38 mouse cellular contexts compared by ENCODE assay signal in the genomic region with DNA sequence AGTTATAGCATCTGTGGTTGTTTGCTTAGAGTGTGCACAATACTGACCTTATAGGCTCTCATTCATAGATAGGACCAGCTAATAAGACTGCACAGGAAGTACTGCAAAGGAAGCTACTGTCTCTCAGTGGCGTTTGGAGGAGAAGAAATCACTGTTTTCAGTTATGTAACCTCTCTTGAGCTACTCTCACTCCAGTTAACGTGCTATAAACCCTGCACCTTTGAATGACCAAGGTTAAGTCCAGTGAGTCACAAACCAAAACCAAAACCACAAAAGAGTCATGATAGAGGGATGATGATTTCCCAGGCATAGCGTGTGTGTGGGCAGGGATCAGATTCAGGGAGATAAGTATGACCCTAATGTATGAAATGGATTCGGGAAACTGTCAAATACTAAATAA. TPM values are rescaled to one million over a fixed set of nuclear protein-coding genes. Genes with fewer than 3 reads are reported as not detected.
"Had no signal": no experiment of that assay in that cellular context is flagged by ENCODE, and none has a peak within 500 bp of the region (broad histone marks: within the 10 kb centered on the region; RNA-seq: fewer than 3 reads in every experiment).

No protein-coding gene starts in this region.

RNA-seq across cellular contexts. Expression of gene Klra6, which starts 8.4 kb away (rescaled TPM):
- total RNA-seq: left cerebral cortex, postnatal 10 days; left cerebral cortex, postnatal 14 days; left cerebral cortex, postnatal 25 days; left cerebral cortex, postnatal 36 days; left cerebral cortex, postnatal 4 days; liver, adult 2 months; megakaryocyte progenitor cell, adult 5-6 weeks; megakaryocyte-erythroid progenitor cell, adult 5-6 weeks; midbrain, postnatal 0 days had no signal
- polyA plus RNA-seq: limb, embryonic 10.5 days; limb, embryonic 11.5 days; limb, embryonic 12.5 days; limb, embryonic 13.5 days; limb, embryonic 14.5 days; limb, embryonic 15.5 days; liver, adult 2 months; liver, embryonic 11.5 days; liver, embryonic 12.5 days; liver, embryonic 13.5 days; liver, embryonic 14.5 days; liver, embryonic 15.5 days; liver, embryonic 16.5 days; liver, postnatal 0 days; lung, adult 2 months; lung, embryonic 14.5 days; lung, embryonic 15.5 days; lung, embryonic 16.5 days; lung, postnatal 0 days; macrophage; midbrain, embryonic 10.5 days; midbrain, embryonic 11.5 days; midbrain, embryonic 12.5 days; midbrain, embryonic 13.5 days; midbrain, embryonic 14.5 days; midbrain, embryonic 15.5 days; midbrain, embryonic 16.5 days; midbrain, postnatal 0 days; myocyte; neural tube, embryonic 11.5 days; neural tube, embryonic 12.5 days had no signal

RNA-seq across cellular contexts. Expression of gene Klra4, which starts 31.9 kb away (rescaled TPM):
- total RNA-seq: left cerebral cortex, postnatal 10 days; left cerebral cortex, postnatal 14 days; left cerebral cortex, postnatal 25 days; left cerebral cortex, postnatal 36 days; left cerebral cortex, postnatal 4 days; liver, adult 2 months; megakaryocyte progenitor cell, adult 5-6 weeks; midbrain, postnatal 0 days had no signal
- polyA plus RNA-seq: limb, embryonic 10.5 days; limb, embryonic 11.5 days; limb, embryonic 12.5 days; limb, embryonic 13.5 days; limb, embryonic 14.5 days; limb, embryonic 15.5 days; liver, adult 2 months; liver, embryonic 11.5 days; liver, embryonic 12.5 days; liver, embryonic 13.5 days; liver, embryonic 14.5 days; liver, embryonic 15.5 days; liver, embryonic 16.5 days; liver, postnatal 0 days; lung, embryonic 14.5 days; lung, embryonic 15.5 days; lung, embryonic 16.5 days; lung, postnatal 0 days; macrophage; midbrain, embryonic 10.5 days; midbrain, embryonic 11.5 days; midbrain, embryonic 12.5 days; midbrain, embryonic 13.5 days; midbrain, embryonic 14.5 days; midbrain, embryonic 15.5 days; midbrain, embryonic 16.5 days; midbrain, postnatal 0 days; myocyte; neural tube, embryonic 11.5 days; neural tube, embryonic 12.5 days had no signal
